Mouse (Mus musculus) right cerebral cortex, postnatal 25 days (tissue): Measurements from ENCODE around the gene Chmp4b.

Experiments used
- DNase-seq: peaks from one replicate; pipeline ENCODE4 v3.0.0; 2022

The Chmp4b gene

DNA sequence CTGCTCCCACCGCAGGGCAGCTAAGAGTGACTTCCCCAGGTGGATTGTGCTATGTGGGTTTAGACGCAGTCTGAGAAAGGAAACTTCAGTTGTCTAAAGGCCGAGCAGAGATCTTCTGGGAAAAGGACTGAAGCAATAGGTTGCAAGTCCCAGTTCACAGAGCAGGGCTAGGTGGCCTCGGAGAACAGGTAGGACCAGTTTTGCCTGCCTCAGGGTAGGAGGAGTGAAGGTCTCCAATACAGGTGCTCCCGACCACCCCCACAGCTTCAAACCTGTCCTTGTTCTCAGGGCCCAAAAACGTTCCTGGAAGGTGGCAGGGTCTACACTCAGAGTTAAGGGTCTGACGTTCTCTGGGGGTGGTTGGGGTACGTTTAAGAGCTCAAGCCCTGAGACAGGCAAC, at the start of gene Chmp4b:
Chmp4b (plus strand) TSS at position 343 of the 400 bp plus-strand sequence.
- no peak for DNase-seq

DNA sequence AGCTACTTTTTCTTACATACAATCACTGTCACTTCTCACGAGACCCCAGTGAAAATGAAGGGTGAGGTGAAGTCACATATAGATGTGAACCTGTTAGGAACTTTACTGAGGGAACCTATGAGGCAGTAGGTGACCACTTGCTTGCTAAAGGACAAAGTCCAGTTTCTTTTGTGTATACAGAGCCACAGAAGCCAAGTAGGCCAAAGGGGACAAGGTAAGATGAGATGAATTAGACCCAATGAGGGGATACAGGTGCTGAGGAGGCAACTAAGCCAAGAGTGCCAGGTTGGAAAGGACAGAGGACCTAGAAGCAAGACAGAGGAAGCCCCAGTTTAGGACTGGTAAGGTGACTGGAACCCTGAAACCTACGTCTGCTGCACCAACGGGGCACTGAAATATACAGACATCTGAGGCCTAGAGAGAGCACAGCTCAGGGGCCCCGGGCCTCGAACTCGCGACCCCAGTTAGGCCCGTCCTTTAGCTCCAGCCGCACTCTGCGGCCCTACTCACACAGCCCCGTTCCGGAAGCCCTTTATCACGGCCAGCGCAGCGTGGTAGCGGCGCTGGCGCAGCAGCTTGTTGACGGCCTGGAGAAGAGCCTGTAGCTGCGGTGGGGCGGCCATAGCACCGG, 48.4 kb upstream of the Chmp4b start:
- DNase-seq: no peak

DNA sequence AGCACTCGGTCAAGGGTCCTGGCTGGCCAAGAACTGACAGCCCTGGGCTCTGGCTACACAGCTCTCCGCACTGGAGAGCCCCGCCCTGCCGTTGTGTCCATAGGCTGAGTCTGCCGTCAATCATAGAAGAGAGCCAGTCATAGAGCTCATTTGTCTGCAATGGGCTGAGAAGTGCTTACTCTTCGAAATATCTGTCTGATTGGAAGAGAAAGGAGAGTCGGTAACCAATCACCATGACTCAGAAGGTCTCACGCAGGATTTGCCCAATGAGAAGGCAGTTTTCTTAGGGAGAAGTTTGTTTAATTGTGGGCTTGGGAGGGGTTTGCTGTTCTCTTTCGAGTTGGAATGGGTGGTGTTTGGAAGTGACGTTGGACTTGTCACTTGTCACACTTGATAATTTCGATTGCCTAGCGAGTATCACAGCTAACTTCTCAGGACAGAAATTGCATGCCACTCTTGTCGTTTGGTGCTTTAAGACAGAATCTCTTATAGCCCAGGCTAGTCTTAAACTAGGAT, 47.8 kb upstream of the Chmp4b start, which contains the start of gene Pxmp4:
Pxmp4 (minus strand) TSS at position 71 of the 516 bp plus-strand sequence.
- peak; percentile 97 for DNase-seq

DNA sequence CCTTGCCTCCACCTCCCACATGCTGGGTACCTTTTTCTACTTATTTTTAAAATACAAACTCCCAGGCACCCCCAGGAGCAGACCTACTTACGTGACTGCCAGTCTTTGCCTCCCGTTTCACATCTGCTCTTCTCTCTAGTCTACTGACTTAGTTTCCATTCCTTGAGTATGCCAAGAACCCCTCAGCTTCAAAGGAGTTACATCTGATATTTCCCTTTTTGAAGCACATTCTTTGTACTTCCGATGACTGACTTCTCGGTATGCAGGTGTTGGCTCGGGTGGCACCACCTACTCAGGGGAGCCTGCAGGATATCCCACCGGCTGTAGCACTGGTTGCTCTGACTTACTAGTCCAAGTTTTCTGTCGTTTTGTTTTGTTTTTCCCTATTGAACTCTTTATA, 47.3 kb upstream of the Chmp4b start:
- no peak for DNase-seq

DNA sequence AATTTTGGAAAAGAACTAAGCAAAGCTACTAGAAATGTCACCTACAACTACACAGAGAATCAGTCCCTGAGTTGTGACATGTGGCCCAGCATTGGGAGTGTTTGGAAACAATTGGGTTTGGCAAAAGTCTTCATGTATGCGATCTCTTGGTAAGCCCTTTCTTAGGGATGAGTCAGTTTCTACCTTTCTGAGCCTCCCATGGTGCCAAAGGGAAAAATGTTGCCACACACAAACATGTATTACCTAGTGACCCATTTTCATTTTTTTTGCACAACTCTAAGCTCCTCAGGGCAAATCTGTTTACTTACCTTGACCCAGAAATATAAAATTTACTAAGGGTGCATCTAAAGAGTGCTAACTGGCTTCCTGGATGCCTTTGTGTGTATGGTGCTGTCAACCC, 44.5 kb upstream of the Chmp4b start:
- no peak for DNase-seq

DNA sequence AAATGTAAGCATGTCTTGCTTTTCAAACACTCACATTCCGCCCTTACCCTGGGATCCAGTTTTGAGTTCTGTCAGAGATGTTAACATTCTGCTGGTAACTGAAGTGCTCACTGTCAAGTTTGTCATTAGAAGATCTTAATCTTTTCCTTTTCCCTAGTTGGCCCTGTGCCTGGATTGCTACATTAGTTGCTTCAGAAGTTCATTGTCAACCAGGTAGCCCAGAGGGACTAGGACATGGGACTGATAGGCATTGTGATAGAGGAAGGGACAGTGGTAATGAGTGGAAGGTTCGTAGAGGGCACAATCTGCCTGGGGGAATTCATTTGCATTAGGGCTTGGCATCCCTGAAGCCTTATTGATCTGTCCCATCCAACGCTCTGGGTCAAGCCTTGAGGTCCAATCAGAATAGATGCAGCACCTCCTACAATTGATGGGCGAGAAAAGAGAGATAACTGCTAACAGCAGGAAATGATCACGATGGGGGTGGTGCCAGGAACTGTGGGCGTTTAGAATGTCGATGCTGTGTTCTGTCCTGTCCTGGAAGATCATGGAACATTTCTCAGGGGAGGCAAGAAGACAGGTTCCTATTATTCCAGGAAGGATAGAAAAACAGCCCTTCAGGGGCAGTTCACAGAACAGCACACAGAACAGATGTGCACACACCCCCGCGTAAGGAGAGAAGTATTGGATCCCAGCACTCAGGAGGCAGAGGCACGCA, 42.3 kb upstream of the Chmp4b start:
- DNase-seq: no peak

DNA sequence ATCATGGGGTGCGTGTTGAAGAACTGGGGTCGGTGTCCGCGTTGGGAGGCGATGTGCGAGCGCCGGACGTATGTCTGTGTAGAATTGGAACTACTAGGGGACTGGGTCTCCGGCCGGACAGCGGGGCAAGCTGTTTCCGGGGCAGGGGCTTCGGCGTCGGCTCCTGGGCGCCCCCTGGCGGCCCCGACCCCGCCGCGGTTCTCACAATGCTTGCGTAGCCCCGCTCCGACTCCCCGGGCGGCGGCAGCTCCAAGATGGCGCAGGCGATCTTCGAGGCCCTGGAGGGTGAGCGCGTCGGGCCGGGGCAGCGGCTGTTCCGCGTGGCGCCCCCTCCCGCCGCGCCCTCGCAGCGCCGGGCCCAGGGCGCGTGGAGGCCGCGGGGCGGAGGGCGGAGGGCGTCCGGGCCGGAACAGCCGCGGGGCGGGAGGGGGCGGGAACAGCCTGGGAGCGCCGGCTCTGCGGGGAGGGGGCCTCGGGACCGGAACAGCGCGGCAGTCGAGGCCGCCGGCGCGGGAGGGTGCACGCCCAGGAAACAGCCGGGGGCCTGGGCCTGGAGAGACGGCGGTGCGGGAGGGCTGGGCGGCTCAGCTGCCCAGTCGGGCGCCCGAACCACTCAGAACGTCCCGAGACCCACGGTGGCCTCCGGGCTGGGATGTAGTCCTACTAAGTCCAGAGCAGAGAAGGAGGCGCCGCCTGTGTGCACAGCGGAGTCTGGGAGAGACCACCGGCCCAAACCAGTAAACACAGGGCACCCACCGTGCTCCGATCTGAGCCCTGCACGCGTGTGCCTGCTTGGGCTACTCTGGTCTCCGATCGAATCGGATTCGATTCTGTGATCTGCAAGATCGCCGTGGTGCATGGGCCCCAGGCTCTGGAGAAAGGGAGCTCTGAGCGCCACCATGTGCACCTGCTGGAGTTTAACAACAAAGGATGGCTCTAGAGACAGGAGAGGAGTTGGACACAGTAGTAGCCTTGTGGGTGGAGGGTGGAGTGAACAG, 38.1 kb upstream of the Chmp4b start, which contains the start of the genes Zfp341 and 4930519P11Rik:
Zfp341 (plus strand) TSS at position 180 of the 998 bp plus-strand sequence.
4930519P11Rik (minus strand) TSS at position 320 of the 998 bp plus-strand sequence.
- peak; percentile 88 for DNase-seq

DNA sequence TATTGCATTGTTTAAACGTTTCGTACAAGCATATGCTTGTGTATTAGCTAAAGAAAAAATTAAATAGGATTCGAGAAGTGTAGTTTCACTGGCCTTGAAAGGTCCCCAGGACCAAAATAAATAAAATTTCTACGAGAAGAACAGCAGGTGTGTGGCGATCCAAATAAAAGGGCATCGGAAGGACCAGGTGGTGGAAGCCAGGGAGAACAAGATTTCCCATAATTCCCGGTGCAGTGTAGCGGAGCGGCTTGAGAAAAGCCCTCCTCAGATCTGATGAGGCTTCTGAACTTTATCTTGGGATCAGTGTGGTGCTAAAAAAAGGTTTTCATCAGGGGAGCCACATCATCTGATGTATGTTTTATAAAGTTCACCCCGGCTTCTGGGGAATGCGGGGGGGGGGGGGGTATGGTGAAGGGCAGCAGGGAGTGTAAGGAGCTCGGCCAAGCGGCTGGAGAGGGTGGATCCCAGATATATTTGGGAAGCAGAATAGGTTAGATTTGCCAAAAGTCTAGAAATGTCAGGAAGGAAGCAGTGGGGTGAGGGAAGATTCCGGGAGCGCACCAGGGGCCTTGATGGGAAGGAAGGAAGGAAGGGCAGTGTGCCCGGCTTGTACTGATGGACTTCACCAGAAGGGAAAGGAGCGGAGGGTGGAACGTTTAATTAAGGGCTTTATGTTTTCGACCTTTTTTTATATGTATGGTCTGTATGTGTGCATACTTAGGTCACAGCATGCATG, 36.5 kb upstream of the Chmp4b start:
- no peak for DNase-seq

DNA sequence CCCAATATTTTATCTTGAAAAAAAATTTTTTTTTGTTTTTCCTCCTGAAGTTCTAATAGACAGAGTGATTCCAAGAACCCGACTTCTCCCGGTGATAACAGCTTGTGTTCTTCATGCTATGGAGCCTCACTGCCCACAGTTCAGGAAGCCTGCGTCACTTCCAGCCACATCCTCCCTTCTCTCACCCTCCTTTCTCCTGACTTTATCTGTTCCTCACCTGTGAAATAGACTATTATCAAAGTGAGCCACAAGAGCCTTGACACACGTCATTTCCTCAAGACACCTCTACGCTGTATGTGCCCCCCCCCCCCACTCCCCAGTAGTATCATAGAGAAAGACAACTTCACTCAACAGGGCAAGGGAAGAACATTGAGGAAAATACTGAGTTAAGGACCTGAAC, 35.8 kb upstream of the Chmp4b start:
- DNase-seq: no peak

DNA sequence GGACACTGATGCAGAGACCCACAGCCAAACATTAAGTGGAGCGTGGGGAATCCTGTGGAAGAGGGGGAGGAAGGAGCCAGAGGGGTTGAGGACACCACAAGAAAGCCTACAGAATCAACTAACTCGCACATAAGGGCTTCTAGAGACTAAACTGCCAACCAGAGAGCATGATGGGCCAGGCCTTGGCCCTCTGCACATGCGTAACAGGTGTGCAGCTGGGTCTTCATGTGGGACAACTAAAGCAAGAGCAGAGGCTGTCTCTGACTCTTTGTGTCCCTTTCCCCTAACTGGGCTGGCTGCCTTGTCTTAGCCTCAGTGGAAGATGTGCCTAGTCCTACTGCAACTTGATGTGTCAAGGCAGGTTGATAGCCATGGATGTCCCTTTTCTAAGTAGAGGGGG, 34.4 kb upstream of the Chmp4b start:
- DNase-seq: no peak

DNA sequence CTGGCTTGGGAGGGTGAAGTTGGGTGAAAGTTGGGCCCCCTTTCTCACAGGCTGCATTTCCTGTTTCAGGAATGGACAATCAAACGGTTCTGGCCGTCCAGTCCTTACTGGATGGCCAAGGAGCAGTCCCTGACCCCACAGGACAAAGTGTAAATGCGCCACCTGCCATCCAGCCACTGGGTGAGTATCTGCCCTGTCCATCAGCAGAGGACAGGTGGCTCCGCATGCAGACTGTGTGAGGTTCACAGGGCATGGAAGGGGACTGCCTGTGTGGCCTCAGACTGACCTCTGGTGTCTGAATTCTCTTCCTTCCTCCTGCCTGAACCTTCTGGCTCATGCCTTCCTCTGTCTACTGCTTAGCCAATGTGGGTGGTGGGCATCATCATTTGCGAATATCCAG, 29.8 kb upstream of the Chmp4b start:
- DNase-seq: no peak

DNA sequence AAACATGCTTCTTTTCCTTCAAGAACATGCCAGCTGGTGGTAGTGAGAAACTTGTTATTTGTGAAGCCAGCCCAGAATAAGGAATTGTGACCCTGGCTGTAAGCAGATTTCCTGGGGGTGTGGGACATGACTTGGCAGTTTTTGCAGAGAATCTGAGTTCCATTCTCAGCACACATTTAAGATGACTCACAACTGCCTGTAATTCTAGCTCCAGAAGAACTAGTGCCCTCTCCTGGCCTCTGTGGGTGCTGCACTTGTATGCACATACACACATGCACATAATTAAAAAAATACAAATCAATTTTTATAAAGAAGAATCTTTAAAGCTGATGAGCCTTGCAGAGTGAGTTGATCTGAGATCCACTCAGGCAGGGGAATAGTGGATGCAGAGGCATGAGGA, 27.4 kb upstream of the Chmp4b start:
- DNase-seq: no peak

DNA sequence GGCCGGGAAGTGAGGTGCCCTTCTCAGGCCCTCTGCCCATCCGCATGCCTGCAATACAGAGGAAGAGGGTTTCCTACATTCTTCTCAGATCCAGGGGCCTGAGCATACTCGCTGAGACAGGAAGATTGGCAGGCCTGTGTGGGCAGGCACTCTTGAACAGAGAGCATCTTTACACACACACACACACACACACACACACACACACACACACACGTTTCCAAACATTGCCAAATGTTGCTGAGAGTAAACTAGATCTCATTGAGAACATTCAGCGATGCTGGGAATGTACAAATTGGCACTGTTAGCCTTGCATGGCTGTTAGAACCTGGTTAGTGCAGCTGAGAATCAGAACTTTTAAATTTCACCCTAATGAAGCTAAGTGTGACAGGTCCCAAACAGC, 21.0 kb upstream of the Chmp4b start:
- no peak for DNase-seq

DNA sequence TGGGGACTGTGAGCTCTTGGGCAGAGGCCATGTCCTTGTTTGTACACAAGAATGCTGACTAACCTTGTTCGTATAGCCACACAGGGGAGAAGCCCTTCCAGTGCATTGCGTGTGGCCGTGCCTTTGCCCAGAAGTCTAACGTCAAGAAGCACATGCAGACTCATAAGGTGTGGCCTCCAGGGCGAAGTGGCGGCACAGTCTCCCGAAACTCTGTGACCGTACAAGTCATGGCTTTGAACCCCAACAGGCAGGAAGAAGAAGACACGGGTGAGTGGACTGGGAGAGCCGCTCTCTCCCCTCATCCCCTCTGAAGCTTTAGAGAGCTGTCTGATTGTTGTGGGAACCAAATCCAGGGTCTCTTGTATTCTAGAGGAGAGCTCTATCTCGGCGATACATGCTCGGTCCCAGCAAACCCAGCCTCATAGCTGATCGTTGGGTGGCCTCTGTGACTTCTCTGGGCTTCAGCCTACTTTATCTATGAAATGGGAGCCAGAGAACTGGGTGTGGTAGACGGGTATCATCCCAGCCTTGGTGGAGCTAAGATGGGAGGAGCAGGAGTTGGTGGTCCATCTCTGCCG, 19.2 kb upstream of the Chmp4b start:
- no peak for DNase-seq

DNA sequence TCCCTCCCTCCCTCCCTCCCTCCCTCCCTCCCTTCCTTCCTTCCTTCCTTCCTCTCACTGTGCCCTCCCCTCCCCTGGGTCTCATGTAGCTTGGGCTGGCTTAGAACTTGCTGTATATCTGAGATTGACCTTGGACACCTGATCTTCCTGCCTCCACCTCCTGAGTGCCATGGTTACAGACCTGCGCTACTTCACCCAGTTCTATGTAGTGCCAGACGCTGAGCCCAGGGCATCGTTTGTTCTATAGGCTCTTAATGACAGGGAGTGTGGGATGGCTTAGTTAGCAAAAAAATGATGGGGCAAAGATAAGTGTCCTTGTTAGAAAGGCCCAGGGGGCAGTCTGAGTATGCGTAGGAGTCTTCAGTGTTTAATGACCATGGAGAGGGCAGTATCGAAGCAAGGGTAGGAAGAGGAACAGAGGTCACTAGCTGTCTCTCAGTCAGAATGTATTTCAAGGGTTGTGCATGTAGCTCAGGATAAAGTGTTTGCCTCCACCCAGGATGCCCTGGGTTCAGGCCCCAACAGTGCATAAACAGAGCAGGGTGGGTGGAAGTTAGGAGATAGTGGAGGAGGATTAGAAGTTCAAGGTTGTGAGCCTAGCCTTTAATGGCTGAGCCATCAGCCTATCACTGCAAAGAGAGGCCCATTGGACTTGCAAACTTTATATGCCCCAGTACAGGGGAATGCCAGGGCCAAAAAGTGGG, 18.3 kb upstream of the Chmp4b start:
- no peak for DNase-seq

DNA sequence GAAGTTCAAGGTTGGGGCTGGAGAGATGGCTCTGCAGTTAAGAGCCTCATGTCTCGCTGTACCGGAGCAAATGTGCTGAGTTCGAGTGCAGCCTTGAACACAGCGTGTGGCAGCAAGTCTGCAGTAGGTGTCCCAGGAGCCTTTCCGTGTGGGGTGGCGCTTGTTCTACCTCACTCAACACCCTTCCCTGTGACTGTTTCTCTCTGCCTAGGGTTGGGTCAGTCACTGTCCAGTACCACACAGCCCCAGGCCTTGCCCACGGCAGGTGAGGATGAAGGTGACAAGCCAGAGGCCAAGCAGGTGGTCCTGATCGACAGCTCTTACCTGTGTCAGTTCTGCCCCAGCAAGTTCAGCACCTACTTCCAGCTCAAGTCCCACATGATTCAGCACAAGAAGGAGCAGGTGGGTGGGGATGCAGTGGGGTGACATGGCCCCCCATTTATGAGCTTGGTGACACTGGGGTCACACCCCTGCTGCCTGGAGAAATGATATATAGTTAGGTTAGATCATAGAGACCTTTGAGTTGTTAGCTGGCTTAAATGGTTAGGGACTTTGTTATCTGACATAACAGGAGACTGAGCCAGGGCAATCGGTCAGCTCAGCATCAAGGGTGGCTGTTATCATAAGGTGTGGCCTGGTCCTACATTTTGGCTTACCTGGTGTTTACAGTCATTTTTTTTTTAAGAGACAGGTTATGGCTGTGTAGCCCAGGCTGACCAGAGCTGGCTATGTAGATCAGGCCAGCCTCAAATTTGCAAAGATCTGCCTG, 17.4 kb upstream of the Chmp4b start:
- DNase-seq: no peak

DNA sequence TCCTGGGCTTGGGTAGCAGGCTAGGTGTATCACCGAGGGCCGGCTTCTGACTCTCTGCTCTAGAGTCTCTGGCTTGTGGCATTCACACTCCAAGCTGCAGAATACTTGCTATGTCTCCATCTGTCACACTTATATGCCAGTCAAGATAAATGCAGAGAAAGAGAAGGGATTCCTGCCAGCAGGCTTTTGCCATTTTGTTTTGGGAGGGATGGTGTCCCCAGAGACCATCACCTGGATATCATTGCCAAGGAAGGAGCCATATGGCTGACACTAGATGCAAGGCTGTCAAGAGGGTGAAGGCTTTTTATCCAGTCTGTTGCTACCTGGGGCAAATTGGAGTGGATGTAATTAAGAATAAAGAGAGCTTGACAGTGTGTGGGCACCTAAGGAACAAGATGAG, 15.7 kb upstream of the Chmp4b start:
- DNase-seq: no peak

DNA sequence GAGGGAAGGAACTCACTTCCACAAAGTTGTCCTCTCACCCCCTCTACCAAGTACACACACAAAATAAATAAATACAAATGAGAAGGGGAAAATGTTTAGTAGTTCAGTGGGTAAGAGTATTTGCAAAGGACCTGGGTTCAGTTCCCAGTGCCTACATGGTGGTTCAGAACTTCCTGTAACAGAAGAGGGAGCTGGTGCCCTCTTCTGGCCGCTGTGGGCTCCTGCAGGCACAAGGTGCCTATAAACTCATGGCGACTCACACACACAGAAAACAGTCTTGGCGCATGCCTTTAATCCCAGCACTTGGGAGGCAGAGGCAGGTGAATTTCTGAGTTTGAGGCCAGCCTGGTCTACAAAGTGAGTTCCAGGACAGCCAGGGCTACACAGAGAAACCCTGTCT, 13.0 kb upstream of the Chmp4b start:
- DNase-seq: no peak

DNA sequence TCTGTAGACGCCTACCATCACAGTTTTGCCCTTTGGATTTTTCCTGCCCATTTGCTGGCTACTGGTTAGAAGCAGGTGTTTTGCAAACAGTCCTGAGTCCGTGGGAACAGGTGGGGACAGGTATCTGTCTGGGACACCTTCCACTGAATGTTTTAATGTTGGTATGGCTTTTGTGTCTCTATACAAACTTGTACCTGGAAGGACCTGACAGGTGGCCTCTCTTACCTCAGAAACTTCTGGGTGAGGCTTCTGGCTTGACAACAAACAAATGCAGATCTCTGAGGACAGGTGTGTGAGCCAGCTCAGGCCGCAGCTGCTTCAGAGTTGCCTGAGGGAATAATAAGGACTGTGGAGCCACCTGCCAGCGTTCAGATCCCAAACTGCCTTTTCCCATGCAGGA, 12.4 kb upstream of the Chmp4b start:
- no peak for DNase-seq

DNA sequence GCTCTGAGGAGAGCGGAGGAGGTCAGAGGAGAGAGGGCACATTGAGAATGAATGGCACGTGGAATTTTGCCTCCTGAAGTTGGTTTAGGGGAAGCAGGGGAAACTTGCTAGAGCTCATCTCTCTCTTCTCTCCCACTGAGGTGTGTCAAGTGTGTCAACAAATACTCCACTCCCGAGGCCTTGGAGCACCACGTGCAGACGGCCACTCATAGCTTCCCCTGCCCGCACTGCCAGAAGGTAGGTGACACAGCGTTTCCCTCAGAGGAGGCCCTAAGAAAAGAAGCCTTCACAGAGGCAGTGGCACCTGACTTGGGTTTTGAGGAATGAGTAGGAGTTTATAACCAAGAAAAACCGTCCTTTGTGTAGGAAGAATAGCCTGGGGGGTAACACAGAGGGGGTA, 10.3 kb upstream of the Chmp4b start:
- no peak for DNase-seq
